Mouse (Mus musculus): ENCODE data around the gene Tbc1d1. TPM values are rescaled to one million over a fixed set of nuclear protein-coding genes. Genes with fewer than 3 reads are reported as not detected.

The Tbc1d1 gene
- total RNA-seq (2015; ENCODE audit: low replicate concordance), result 7.3 and 10.4 TPM in 2 replicates
- 9.6 and 11.0 TPM in 2 replicates for total RNA-seq (2017; ENCODE audit: low replicate concordance)

DNA sequence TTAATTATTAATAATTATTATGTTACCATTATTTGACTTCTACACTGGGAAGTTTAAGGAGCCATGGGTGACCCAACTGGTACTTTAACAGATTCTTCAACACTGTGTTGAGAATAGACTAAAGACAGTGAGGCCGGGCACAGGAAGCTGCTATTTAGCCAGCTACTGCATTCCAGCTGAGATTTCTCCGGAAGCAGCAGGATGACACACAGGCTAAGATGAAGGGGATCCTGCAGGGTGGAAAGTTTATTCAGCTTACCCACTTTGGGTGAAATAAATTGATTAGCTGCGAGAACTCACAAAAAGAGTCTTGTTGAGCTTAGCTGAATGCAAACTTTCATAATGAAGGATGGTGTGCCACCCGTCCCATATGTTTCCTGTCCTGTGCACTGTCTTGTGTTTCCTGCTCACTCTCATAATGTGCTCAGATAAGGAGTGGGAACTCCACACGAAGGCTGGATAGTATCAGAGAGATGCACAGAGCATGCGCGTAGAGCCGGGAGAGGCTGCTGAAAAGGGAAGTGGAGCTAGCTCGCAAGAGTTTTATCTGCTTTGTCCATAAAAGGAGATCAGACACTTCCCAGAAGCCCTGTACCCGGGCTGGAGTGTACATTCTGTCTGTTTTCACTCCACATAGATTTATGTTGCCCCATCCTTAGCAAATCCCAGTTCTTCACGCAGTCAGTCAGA, at the start of gene Tbc1d1:
TSS of gene Tbc1d1 (plus strand) at position 445 of the 690 bp plus-strand sequence.
- ATAC-seq (replicated peaks; ENCODE audit: low FRiP score, poor library complexity, severe bottlenecking), result no peak

GRCm38 (mm10) chr5:64107596-64108289, 48.4 kb upstream of the Tbc1d1 start:
- no peak for ATAC-seq (replicated peaks; ENCODE audit: low FRiP score, poor library complexity, severe bottlenecking)

GRCm38 (mm10) chr5:64109217-64109616, 46.9 kb upstream of the Tbc1d1 start:
- no peak for ATAC-seq (replicated peaks; ENCODE audit: low FRiP score, poor library complexity, severe bottlenecking)

GRCm38 (mm10) chr5:64112360-64112759, 43.7 kb upstream of the Tbc1d1 start:
- ATAC-seq (replicated peaks; ENCODE audit: low FRiP score, poor library complexity, severe bottlenecking), result no peak

DNA sequence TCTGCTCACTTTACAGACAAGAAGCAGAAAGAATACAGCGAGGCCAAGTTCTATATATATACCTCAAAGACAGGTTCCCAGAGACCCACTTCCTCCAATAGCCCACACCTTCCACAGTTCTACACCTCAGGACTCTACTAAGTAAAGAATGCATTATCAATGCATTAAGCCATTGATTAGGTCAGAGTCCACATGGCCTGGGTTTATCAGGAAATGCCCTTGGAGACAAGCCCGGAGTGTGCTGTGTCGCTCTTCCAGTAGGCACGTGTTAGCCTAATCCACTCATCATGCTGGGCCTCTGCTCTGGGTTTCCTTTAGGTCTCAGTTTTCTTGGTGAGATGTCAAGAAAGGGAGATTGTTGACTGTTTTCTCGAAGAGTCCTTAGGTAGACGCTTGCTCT, 41.9 kb upstream of the Tbc1d1 start:
- ATAC-seq (replicated peaks; ENCODE audit: low FRiP score, poor library complexity, severe bottlenecking), result no peak

GRCm38 (mm10) chr5:64117191-64117590, 38.9 kb upstream of the Tbc1d1 start:
- ATAC-seq (replicated peaks; ENCODE audit: low FRiP score, poor library complexity, severe bottlenecking), result no peak

- no peak for ATAC-seq (replicated peaks; ENCODE audit: low FRiP score, poor library complexity, severe bottlenecking)
Observed at GRCm38 (mm10) chr5:64125783-64126182, 30.3 kb upstream of the Tbc1d1 start.

DNA sequence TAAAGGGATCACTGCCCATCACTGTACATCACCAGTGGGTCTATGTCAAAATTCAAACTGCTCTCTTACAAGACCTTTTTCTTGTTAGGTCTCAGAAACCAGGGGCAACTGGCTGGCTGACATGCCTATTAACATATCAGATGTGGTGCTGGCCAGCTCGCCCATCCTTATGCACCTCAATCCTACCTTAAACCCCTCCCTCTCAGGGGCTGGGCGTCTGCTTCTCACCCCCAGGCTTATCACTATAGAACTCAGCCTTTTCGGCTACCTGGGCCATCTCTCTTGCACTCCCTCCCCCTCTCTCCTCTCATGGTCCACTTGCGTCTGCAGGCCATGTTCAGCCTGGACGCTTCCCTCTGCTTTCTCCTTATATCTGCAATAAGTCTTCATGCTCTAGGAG, 24.6 kb upstream of the Tbc1d1 start:
- no peak for ATAC-seq (replicated peaks; ENCODE audit: low FRiP score, poor library complexity, severe bottlenecking)

- ATAC-seq (replicated peaks; ENCODE audit: low FRiP score, poor library complexity, severe bottlenecking), result no peak
Observed at GRCm38 (mm10) chr5:64133901-64134300, 22.2 kb upstream of the Tbc1d1 start.

GRCm38 (mm10) chr5:64136325-64136724, 19.8 kb upstream of the Tbc1d1 start:
- ATAC-seq (replicated peaks; ENCODE audit: low FRiP score, poor library complexity, severe bottlenecking), result no peak

- ATAC-seq (replicated peaks; ENCODE audit: low FRiP score, poor library complexity, severe bottlenecking), result no peak
Observed at GRCm38 (mm10) chr5:64140202-64140601, 15.9 kb upstream of the Tbc1d1 start.

GRCm38 (mm10) chr5:64144315-64144714, 11.8 kb upstream of the Tbc1d1 start:
- no peak for ATAC-seq (replicated peaks; ENCODE audit: low FRiP score, poor library complexity, severe bottlenecking)

- ATAC-seq (replicated peaks; ENCODE audit: low FRiP score, poor library complexity, severe bottlenecking), result no peak
Observed at GRCm38 (mm10) chr5:64146384-64147005, 9.6 kb upstream of the Tbc1d1 start.

GRCm38 (mm10) chr5:64149184-64150127, 6.6 kb upstream of the Tbc1d1 start:
- ATAC-seq (replicated peaks; ENCODE audit: low FRiP score, poor library complexity, severe bottlenecking), result peak; percentile 76

DNA sequence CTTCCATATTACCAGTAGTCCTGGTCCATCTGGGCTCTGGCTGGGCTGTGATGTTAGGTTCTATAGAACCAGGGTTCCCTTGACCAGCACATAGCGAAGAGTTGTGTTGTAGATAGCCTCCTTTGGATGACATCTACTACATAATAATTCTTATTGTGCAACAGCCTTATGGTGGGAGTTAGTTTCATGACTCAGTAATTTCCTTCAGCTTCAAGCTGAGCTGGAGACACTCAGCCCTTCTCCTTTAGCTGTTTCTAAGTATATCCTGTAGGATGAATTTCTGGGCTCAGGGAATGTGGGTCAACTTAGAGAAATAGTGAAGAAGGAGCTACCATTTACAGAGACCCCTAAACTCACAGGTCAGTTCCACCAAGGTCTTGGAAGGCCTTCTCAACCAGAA, 2.8 kb upstream of the Tbc1d1 start:
- no peak for ATAC-seq (replicated peaks; ENCODE audit: low FRiP score, poor library complexity, severe bottlenecking)

- ATAC-seq (replicated peaks; ENCODE audit: low FRiP score, poor library complexity, severe bottlenecking), result no peak
Observed at GRCm38 (mm10) chr5:64156579-64156978, 474 bp downstream of the Tbc1d1 start.

DNA sequence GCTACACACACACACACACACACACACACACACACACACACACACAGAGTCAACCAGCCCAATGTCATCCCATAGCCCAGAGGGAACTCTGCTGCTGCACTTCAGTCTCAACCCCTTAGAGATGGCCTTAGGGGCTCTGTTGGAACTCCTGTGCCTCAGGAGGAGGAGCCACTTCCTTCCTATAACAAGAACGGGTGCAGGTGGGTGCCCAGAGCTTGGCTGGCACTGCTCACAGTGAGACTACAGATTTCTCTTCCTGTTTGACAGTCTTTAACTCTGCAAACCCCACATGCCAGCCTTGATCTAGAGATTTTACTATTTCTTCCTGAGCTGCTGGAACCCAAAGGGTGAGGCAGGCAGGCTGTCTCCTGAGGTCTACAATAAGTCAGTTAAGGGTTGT, 1.8 kb downstream of the Tbc1d1 start:
- no peak for ATAC-seq (replicated peaks; ENCODE audit: low FRiP score, poor library complexity, severe bottlenecking)

- no peak for ATAC-seq (replicated peaks; ENCODE audit: low FRiP score, poor library complexity, severe bottlenecking)
Observed at GRCm38 (mm10) chr5:64158501-64158900, 2.4 kb downstream of the Tbc1d1 start.

DNA sequence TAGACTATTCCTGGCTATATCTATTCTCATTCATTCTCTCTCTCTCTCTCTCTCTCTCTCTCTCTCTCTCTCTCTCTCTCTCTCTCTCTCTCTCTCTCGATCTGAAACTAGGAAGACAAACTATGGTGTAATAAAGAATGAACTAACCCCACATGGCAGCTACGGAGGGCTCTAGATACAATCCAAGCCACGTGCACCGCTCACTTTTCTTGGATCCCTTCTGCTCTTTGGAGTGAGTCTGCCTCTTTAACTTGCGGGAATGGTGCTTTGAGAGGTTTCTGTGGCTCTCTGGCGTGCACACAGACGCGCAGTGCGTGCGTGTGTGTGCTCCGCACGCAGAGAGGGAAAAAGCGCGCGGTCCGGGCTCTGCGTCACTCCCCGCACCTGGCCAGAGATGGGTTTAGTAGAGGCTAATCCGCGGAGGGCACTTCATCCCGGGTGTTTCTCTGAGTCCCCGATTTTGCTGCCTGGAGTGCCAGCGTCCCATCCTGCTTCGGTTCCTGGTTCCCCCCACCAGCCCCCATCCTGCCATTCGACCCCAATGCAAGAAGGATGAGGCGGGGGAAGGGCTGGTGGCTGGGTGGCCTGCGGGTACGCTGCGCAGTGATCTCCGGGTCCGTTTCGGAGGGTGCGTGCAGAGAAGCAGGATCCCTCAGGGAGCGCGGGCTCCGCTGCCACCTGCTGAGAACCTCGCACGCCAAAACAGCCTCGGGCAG, 3.1 kb downstream of the Tbc1d1 start:
- no peak for ATAC-seq (replicated peaks; ENCODE audit: low FRiP score, poor library complexity, severe bottlenecking)

Data from erythroblast, adult 5-6 weeks (primary cell).